Mouse (Mus musculus) limb, embryonic 11.5 days (tissue): Measurements from ENCODE around the gene Tenm2. TPM values are rescaled to one million over a fixed set of nuclear protein-coding genes. Genes with fewer than 3 reads are reported as not detected.

Experiments used
- ATAC-seq: fragments of 200-750 bp; cut with Nextera tagmentation; 2 replicates; pipeline ENCODE4 v1.8.0; 2017; ENCODE audit warnings: low read depth; ENCODE audit not compliant: insufficient number of reproducible peaks, low FRiP score, low TSS enrichment
- DNase-seq: peaks from one replicate; pipeline ENCODE4 v3.0.0-alpha.2; 2015; ENCODE audit warnings: low spot score
- H3K27ac ChIP-seq: fragments of 300-500 bp; sonication (generic); replicated peaks from 2 replicates; pipeline ENCODE4 v1.5.1; 2014; ENCODE audit warnings: low read depth, mild to moderate bottlenecking, low read length
- H3K27me3 ChIP-seq: fragments of 300-500 bp; sonication (generic); 2 replicates; pipeline ENCODE4 v1.6.1; 2014; ENCODE audit warnings: mild to moderate bottlenecking, low read length, mixed read lengths; ENCODE audit not compliant: control insufficient read depth, insufficient read depth
- H3K36me3 ChIP-seq: fragments of 300-500 bp; sonication (generic); 2 replicates; pipeline ENCODE4 v1.6.1; 2014; ENCODE audit warnings: mild to moderate bottlenecking, low read length, moderate library complexity, mixed read lengths; ENCODE audit not compliant: control insufficient read depth, insufficient read depth
- H3K4me1 ChIP-seq: fragments of 300-500 bp; sonication (generic); 2 replicates; pipeline ENCODE4 v1.6.1; 2014; ENCODE audit warnings: low read length, mixed read lengths; ENCODE audit not compliant: control insufficient read depth, insufficient read depth
- H3K4me2 ChIP-seq: fragments of 300-500 bp; sonication (generic); 2 replicates; pipeline ENCODE4 v1.6.1; 2014; ENCODE audit warnings: low read depth, mild to moderate bottlenecking, moderate library complexity; ENCODE audit not compliant: severe bottlenecking
- H3K4me3 ChIP-seq: fragments of 300-500 bp; sonication (generic); 2 replicates; pipeline ENCODE4 v1.5.1; 2014; ENCODE audit warnings: low read depth, low read length
- H3K9ac ChIP-seq: fragments of 300-500 bp; sonication (generic); 2 replicates; pipeline ENCODE4 v1.6.1; 2014; ENCODE audit warnings: mild to moderate bottlenecking, low read length
- H3K9me3 ChIP-seq: fragments of 300-500 bp; sonication (generic); 2 replicates; pipeline ENCODE4 v1.6.1; 2016; ENCODE audit warnings: low read length; ENCODE audit not compliant: control insufficient read depth
- WGBS: fragments of 180-500 bp; shearing (Covaris S2); extraction: QIAGEN DNeasy Blood & Tissue Kit; methylation state at CpG from one replicate; pipeline ENCODE4 v1.1.7; 2014; 5-methylcytosine and 5-hydroxymethylcytosine counted together
- polyA plus RNA-seq: library from polyadenylated mRNA; unstranded; fragments of >200 nt; fragmentation: Nextera tagmentation; extraction: Ambion mirVana; gene quantifications from 2 replicates; pipeline ENCODE4 v1.2.1, GENCODE M21; 2014

Tenm2 gene
- polyA plus RNA-seq, 1 experiment from 2014 or later = 0.44 TPM

- no peak overlapping the region for H3K27ac ChIP-seq
- 35% methylated on average over 6 of the region's 6 CpGs for WGBS
These were observed 943.6 kb downstream of the Tenm2 start for GRCm38 (mm10) chr11:36292206-36292605.

GRCm38 (mm10) chr11:36286246-36286645 is 949.5 kb downstream of the Tenm2 start:
- no peak overlapping the region for H3K9ac ChIP-seq
- no peak overlapping the region for H3K27ac ChIP-seq
- H3K27me3 ChIP-seq = no peaks in the 10 kb centered on the region
- no peaks in the 10 kb centered on the region for H3K36me3 ChIP-seq
- WGBS = 87% methylated on average over 6 of the region's 6 CpGs
- H3K4me2 ChIP-seq = no peak overlapping the region
- DNase-seq (no peak), ATAC-seq (no peak)
- H3K4me3 ChIP-seq = no peak overlapping the region
- H3K4me1 ChIP-seq = no peaks in the 10 kb centered on the region
- H3K9me3 ChIP-seq = no peaks in the 10 kb centered on the region

More at GRCm38 (mm10) chr11:36292206-36292605, 943.6 kb downstream of the Tenm2 start:
- no peak overlapping the region for H3K4me3 ChIP-seq
- no peak overlapping the region for H3K4me2 ChIP-seq
- ATAC-seq = 0 out of 2 replicates have a peak, but pooled peaks have one; percentile 21
- H3K9me3 ChIP-seq = no peaks in the 10 kb centered on the region
- H3K27me3 ChIP-seq = no peaks in the 10 kb centered on the region
- DNase-seq = peak; percentile 47
- H3K4me1 ChIP-seq = peaks cover 2% of the 10 kb centered on the region; the same call in 1 of the 2 replicates
- H3K9ac ChIP-seq = no peak overlapping the region
- no peaks in the 10 kb centered on the region for H3K36me3 ChIP-seq

GRCm38 (mm10) chr11:36280533-36280932 is 955.2 kb downstream of the Tenm2 start:
- no peak overlapping the region for H3K4me3 ChIP-seq

GRCm38 (mm10) chr11:36277903-36278215 is 957.9 kb downstream of the Tenm2 start:
- Histone ChIP-seq H3K36me3 (no peaks in the 10 kb centered on the region), H3K27ac (no peak overlapping the region), H3K4me2 (no peak overlapping the region), H3K4me3 (no peak overlapping the region), H3K27me3 (no peaks in the 10 kb centered on the region), H3K9ac (no peak overlapping the region), H3K4me1 (peaks cover 16% of the 10 kb centered on the region; the same call in 1 of the 2 replicates), H3K9me3 (no peaks in the 10 kb centered on the region)
- DNase-seq (no peak), ATAC-seq (no peak)
- WGBS = 76% methylated on average over 9 of the region's 9 CpGs

More at GRCm38 (mm10) chr11:36280533-36280932, 955.2 kb downstream of the Tenm2 start:
- Histone ChIP-seq H3K9me3 (no peaks in the 10 kb centered on the region), H3K4me1 (peaks cover 15% of the 10 kb centered on the region; the same call in 1 of the 2 replicates), H3K27me3 (no peaks in the 10 kb centered on the region), H3K4me2 (no peak overlapping the region), H3K27ac (no peak overlapping the region), H3K36me3 (no peaks in the 10 kb centered on the region), H3K9ac (no peak overlapping the region)
- ATAC-seq (no peak), DNase-seq (no peak)
- 86% methylated on average over 7 of the region's 7 CpGs for WGBS

- Histone ChIP-seq H3K9ac (no peak overlapping the region), H3K27me3 (no peaks in the 10 kb centered on the region), H3K4me3 (no peak overlapping the region), H3K36me3 (no peaks in the 10 kb centered on the region), H3K9me3 (no peaks in the 10 kb centered on the region), H3K4me1 (peaks cover 16% of the 10 kb centered on the region; the same call in 1 of the 2 replicates), H3K27ac (no peak overlapping the region), H3K4me2 (no peak overlapping the region)
- 44% methylated on average over 20 of the region's 20 CpGs for WGBS
- DNase-seq (no peak), ATAC-seq (no peak)
These were observed 958.4 kb downstream of the Tenm2 start for GRCm38 (mm10) chr11:36277192-36277902.

- DNase-seq = no peak
- no peak overlapping the region for H3K9ac ChIP-seq
- H3K9me3 ChIP-seq = no peaks in the 10 kb centered on the region
- no peak overlapping the region for H3K27ac ChIP-seq
- H3K4me3 ChIP-seq = no peak overlapping the region
- 38% methylated on average over 5 of the region's 5 CpGs for WGBS
- H3K36me3 ChIP-seq = no peaks in the 10 kb centered on the region
- no peak overlapping the region for H3K4me2 ChIP-seq
- peaks cover 16% of the 10 kb centered on the region; the same call in 1 of the 2 replicates for H3K4me1 ChIP-seq
- H3K27me3 ChIP-seq = no peaks in the 10 kb centered on the region
- ATAC-seq = no peak
These were observed 959.7 kb downstream of the Tenm2 start for GRCm38 (mm10) chr11:36276015-36276414.

- H3K27me3 ChIP-seq = no peaks in the 10 kb centered on the region
- H3K4me2 ChIP-seq = no peak overlapping the region
- peaks cover 15% of the 10 kb centered on the region; the same call in 1 of the 2 replicates for H3K4me1 ChIP-seq
- no peak for ATAC-seq
- H3K9ac ChIP-seq = no peak overlapping the region
- WGBS = 87% methylated on average over 2 of the region's 2 CpGs
- no peaks in the 10 kb centered on the region for H3K36me3 ChIP-seq
- no peak for DNase-seq
- H3K9me3 ChIP-seq = no peaks in the 10 kb centered on the region
- H3K4me3 ChIP-seq = no peak overlapping the region
- H3K27ac ChIP-seq = no peak overlapping the region
These were observed 963.6 kb downstream of the Tenm2 start for GRCm38 (mm10) chr11:36272149-36272548.

GRCm38 (mm10) chr11:36269945-36270344 is 965.8 kb downstream of the Tenm2 start:
- Histone ChIP-seq H3K36me3 (no peaks in the 10 kb centered on the region), H3K27me3 (no peaks in the 10 kb centered on the region), H3K9me3 (no peaks in the 10 kb centered on the region), H3K4me1 (no peaks in the 10 kb centered on the region), H3K27ac (no peak overlapping the region), H3K4me2 (no peak overlapping the region), H3K9ac (no peak overlapping the region), H3K4me3 (no peak overlapping the region)
- ATAC-seq = no peak
- WGBS = 83% methylated on average over 6 of the region's 6 CpGs
- no peak for DNase-seq
